Mouse (Mus musculus): ENCODE data around the gene Hsf2bp.

Hsf2bp gene

DNA sequence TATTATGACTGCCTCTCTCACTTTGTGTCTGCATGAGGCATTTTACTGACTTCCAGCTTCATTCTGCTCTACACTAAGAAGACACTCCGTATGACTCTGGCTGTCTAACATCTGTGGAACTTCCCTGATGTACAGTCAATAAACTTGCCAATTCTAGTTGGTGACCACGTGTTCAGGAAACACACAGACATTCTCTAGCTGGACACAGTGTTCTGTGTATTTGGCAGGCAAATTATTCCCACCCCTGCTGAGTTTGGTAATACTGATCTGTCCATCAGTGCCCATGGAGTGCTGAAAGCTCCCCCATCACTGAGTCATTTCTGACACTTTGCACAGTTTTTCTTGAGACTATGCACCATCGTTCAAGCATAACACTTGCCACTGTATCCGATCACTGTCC is 56.3 kb downstream of the Hsf2bp start:
- DNase-seq: no peak

DNA sequence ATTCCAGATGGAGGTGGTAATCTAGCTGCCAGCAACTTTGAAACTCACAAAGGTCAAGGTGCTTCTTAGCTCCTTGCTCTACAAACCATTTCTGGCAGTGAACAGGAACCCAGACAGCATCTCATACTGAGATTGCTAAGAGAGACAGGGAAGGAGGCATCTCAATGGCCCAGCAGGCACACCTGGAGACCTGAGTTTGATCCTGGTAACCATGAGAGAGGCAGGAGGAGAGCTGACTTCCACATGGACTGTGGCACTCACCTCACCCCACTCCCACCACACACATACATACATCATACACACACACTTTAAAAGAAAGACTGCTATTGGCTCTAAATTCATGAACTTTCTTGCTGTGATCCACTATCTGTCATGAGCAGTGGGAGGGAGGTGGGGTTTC is 59.0 kb downstream of the Hsf2bp start:
- DNase-seq: no peak

DNA sequence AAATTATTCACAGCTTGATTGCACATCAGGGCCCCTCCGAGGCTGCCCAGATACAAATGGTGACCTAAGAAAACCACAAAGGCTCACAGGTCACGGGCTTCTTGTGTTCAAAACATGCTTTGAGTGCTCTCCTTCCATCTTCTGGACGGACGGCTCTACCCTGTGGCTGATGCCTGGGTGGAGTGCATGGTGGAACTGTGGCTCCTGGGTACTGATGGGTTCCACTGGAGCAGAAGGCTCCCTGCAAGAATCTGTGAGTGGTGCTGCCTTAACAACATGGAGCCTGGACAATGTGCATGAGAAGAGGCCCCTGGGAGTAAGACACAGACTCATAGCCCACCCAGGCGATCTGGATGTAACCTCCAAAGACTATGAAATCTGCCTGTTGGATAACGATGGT is 59.6 kb downstream of the Hsf2bp start:
- DNase-seq: no peak

DNA sequence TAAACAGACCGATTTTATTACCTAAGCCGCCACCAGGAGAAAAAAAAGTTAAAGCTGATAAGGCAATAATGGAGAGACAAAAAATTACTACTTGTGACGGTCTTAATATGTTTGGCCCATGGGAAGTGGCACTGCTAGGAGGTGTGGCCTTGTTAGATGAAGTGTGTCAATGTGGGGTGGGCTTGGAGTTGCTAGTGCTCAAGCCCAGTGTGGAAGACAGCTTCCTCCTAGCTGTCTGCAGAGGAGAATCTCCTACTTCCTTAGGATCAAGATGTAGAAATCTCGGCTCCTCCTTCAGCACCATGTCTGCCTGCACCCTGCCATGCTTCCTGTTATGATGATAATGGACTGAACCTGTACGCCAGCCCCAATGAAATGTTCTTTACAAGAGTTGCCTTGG is 61.5 kb downstream of the Hsf2bp start:
- DNase-seq: no peak

DNA sequence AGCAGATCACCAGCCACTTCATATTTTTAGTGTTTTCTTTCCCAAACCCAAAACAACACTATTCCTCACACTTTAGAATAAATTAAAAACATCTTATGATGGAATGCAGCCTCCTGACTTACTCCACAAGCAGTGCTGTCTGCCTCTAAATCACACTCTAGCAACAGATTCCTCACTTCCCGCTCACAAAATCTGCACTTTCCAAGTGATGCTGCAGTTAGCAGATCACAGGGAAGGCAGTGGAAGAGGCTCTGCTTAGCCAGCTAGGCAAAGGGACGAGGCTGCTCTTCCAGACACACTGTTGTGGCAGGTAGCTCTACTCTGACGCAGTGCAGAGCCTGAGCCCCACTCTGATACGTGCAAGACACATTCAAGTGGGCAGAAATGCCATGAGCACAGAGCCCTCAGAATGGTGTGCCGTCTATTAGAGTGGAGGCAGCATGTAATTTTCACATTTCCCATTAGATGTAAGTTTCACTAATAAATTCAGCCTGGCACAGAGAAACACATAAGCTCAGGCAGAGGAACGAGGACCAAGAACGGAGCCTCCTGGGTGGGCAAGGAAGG is 62.4 kb downstream of the Hsf2bp start:
- DNase-seq: peak; percentile 13

DNA sequence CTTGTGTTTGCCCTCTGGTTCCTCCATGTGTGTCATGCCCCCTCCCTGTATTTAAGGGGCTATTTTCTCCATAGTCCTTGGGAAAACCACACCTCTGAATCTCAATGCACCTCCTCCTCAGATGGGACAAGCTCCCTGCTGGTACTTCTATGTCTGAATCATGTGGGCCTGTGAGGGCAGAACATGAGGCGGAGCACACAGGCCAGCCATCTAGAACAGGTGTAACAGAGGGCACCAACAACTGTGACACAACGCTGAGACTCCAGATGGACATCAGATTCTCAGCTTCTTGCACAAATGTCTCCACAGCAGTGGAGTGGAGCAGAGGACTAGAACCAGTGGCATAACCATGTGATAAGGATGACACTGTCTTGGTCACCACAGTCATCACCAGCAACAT is 65.3 kb downstream of the Hsf2bp start:
- DNase-seq: no peak

DNA sequence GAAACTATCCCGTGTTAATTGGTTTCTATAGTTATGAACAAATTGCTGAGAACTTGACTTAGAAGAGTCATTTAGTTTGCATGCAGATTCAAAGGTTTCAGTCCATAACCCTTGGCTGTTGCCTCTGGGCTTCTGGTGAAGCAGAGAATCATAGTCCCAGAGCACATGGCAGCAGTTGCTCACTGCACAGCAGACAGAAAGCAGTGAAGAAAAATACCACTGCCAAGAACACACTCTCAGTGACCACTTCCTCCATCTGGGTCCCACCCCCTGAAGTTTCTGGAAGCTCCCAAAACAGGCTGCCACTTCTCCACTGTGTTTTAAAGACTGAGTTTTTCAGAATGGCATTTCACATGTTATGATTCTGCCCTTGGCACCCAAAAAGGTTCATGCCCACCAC is 67.3 kb downstream of the Hsf2bp start:
- no peak for DNase-seq

DNA sequence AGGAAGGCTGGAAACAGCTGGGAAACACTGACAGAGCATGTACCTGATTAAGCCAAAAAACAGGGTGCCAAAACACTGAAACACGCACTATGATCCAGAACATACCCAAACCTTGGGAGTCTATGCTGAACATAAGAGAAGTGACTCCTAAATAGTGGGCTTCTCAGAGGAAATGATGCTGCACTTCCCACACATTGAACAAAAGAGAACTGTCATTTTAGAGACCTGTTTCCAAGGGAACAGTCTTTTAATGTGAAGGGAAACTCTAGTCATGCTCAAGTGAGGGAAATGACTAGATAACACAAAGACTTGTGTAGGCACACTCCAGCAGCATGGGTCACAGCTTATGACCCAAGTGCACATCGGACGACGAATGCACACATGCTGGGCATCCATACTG is 68.8 kb downstream of the Hsf2bp start:
- no peak for DNase-seq

DNA sequence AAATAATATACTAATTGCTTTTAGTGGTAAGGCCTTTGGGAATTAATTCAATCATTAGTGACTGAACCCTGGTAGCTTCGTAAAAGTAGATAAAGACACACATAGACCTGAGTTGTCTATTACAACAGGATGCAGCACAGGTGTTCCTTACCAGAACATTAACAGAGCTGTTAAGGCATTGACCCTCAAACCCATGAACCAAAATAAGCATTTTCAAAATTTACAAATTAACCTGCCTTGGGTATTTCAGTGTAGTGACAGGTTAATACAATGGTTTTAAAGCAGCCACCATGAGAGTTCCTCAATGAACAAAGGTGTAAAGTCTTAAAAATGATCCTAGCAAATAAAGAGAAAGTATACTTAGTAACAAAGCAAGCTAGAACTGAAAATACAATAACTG is 69.6 kb downstream of the Hsf2bp start:
- no peak for DNase-seq

DNA sequence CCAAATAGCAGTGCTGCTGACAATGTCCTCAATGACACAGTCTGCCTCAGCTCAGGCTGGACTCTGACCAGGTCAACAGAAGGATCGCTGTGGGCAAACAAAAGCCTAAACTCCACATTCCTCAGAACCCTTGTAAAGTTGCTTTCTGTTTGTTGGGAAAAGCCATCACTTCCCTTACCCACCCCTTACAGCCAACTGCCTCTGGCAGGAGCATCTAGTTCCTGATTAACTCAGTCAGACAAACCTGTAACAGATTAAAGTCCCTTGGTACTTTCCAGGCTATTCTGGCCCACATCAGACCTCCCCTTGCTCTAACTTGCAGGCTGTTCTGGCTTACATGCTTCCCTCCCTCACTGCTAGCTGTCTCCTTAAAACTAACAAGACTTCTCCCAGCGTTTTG is 70.5 kb downstream of the Hsf2bp start:
- no peak for DNase-seq

DNA sequence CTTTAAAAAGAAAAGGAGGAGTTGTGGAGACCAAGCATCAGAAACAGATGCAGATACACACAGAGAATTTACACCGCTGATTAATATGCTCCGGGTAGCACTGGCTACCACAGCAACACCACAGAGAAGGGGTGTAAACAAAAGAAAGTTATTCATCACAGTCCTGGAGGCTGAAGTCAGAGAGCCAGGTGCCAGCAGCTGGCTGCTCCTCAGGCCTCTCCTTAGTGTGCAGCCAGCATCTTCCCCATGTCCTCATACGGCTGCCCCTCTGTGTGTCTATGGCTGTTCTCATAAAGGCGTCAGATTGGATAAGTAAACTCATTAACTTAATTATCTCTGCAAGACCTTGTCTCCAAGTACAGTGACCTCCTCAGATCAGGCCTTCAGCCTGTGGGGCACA is 73.2 kb downstream of the Hsf2bp start:
- no peak for DNase-seq

DNA sequence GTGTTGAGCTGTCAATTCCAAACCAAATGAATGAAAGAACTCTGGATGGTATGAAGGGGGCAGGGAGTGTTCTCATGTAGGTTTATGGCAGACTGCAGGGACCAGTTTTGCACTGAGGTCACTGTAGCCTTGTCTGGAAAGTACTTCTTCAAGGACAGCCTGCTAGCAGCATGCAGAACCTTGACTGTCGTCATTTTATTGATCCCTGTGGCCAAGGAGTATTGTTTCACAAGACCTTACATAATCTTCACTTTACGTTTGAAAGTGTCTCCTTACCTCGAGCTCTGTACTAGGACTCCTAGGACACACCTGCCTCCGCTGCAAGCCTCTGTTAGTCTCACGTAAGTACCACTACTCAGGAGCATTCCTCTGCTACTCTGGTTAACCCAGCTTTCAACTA is 73.9 kb downstream of the Hsf2bp start:
- DNase-seq: no peak

DNA sequence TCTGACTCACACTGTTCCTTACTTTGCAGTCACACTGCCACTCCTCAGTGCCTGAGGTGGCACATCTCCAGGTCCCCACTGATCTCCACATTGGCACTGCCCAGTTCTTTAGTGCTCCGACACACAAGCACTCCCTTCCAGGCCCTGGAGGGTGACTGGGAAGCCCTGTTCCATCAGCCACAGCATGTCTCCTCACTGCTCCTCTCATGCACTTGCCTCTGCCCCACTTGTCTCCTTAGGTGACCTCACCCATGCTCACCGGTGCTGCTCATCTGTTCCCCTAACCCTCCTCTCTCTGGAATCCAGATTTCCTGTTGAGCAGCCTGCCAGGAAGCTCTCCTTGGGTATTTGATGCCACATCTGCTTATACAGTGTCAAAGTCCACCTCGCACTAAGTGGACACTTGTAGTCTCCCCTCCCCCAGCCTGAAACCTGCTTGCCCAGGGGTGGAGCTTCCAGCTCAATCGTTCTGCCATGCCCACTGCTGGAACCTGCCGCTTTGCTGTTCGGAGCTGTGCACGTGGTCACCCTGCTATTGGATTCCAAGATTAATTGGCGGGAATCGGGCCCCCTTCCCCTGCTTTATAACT is 81.5 kb downstream of the Hsf2bp start:
- no peak for DNase-seq

DNA sequence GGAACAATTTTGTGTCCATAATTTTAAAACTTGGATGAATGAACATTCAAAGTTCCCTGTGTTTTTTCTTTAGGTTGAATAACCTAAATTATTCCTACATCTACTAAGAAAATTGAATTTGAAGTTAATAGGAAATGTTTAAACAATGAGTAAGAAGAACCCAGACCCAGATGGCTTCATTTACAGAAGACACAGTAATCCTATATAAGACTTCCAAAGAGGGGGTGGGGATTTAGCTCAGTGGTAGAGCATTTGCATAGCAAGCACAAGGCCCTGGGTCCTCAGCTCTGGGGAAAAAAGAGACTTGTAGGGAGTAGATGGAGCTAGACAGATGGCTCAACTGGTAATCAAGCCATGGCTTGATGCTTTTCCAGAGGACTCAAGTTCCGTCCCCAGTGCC is 87.1 kb downstream of the Hsf2bp start:
- DNase-seq: no peak

DNA sequence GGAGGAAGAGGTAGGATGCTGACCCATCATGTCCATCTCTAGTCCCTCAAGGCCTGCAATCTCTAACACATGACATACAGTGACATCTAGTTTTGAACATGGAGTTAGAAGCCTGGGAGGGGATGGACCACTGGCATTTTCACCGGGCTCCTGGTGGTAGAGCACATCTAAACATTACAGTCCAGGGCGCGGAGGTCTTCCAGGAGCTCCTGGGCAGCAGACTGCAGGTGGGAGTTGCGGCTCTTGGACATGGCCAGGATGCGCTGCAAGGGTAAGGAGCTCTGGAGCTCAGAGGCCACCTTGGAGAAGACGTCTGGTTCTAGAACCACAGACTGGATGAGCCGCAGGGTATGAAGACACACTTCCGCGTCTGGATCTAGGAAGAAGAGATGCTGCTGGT is 89.7 kb downstream of the Hsf2bp start:
- no peak for DNase-seq

DNA sequence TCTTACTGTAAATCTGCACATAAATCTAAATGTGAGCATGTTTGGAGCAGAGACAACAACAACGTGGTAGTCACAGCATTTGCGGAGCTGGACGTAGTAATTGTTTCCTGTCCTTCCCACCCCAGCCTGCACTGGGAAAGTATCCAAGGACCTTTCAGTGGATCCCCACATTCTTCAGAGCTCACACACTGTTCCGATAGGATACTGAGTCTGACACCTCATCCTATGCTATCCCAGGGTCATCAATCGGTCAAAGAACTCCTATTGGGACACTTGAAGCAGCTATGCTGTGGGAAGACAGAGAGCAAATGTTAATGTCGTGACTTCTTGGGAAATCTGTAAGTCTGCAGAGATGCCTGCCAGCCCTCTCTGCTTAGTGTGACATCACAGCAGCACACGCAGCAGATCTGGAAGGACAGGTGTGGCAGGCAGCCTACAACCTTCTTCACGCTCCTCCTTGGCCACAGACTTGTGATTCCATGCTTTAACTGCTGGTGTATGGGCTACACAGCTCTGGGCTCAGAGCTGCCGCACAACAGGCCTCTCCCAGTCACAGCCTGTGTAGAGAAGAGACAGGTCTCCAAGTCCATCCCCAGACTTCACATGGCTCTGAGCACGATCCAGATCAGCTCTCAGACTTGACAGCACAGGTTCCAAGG is 92.1 kb downstream of the Hsf2bp start:
- DNase-seq: no peak

DNA sequence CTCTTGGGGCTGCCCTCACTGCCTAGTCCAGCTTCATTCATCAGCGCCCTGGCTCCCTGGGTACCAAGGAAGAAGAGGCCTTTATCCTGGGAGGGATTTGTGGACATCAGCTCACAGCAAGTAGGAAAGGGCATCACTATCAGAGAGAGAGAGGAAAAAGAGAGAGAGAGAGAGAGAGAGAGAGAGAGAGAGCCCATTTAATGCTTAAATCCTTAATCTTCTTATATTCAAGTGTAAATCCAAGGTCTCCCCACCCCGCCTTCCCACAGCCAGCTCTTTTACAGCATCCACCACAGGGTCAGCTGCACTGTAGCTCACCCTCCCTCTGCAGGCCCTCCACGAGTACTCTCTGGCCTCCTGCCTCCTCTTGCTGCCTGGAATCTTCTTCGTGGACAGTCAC is 94.5 kb downstream of the Hsf2bp start:
- DNase-seq: no peak

DNA sequence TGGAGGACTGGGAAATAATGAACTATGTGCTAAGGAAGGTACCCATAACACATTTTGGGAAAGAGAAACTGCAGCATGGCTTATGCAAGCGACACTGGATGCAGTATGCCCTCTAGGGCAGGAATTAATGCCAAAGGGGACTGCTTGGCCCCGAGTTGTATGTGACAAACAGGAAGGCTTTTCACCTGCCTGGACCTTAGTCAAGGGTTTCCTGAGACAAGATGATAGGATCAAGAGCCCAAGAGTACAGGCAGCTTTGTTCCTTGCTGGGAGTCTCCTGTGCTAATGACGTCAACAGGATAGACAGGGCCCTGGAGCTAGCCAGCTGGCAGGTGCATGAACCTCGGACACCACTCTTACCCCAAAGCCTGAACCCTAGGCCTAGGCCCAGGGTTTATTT is 95.5 kb downstream of the Hsf2bp start:
- DNase-seq: no peak

DNA sequence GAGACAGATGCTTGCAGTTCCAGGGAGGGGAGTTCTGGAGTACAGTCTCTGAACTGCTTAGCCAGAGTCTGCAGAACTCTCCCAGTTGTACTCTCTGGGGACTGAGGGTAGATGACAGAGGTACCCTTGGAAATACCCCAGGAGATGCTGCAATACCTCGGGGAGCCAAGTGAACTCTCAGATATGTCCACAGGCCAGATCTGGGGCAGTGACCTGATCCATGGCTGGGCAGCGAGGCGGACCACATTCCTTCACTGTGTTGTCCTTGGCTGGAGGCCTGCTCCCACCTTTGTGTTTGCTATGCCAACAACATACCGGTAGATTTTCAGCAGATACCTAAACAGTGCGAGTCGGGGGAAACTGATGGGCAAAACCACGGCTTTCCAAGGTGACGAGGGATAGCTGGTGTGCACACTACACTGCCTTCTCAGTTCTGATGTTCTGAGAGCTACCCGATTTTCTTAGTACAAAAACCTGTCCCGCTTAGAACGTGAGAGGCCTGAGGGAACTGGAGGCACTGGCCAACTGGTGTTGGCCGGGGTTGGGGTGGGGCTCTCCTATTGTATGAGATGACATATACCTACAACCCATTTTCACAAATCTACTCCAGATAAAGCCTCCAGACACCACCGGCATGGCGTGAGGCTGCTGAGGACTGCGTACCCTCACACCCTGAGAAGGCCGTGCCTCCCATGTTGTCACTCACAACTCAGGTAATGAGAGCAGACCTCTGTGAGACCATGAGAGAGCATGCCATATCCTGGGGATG is 96.7 kb downstream of the Hsf2bp start:
- DNase-seq: no peak

DNA sequence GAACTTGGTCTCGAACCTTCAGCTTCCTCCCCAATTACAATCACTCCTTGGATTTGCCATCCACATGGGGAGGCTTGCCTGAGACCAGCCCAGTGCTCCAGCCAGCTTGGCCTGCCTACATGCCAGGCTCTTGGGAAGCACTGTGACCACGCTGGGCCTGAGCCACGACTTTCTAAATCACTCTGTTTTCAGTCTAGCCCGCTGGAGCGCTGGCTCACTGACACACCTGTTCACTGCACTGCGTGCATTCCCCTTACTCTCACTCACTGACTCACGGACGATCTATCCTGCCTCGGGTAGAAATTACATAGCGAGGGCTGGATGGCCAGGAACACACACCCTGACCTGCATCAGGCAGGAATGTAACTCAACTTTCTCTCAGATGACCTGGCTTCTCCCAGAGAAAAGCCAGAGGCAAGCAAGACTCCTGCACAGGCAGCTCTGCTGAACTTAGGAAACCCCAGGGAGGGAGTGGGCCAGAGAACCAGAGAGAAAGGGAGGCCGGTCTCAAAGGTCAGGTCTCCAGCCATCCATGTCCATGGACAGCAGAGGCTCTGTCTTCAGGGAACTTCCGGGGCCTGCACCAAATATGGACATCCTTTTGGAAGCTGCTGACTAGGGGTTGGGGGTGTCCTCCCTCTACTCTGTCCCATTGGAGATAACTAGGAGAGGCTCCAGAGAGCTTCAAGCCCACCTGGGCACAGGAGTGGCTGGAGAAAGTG is 97.4 kb downstream of the Hsf2bp start:
- no peak for DNase-seq

DNA sequence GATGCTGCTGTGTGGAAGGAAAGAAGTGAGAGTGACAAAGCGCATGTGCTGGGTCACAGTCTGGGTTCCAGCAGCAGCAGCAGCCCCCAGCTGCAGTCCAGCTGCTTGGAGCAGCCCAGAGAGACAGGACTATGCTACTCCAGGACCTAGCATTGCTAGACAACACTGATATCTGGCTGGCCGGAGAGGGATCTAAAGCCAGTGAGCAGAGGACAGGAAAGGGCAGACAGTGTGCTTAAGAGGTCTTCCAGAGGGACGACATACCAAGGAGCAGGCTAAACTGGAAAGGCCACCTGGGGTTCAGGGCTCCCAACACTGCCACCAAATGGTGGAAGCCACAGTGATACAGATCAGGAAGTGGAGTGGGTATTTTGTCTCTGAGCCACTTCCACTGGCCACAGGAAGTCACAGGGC is 99.0 kb downstream of the Hsf2bp start:
- no peak for DNase-seq

DNA sequence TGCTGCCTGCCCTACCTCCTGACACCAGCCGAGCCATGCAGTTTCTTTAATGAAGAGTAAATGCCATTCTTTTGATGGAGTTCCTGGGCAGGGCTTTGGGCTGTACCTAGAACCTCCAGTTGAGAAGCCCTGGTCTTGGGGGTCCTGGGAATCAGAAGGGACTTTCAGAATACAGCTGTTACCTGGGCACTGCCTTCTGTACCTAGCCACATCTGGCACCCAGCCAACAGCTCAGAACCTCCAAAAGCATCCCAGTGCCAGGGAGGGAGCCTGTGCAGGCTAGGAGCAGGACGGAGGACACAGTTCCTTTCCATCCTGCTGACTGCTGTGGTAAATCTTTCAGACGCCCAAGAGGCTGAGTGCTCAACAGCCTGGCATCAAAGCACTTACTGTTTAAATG is 100.3 kb downstream of the Hsf2bp start:
- DNase-seq: no peak

DNA sequence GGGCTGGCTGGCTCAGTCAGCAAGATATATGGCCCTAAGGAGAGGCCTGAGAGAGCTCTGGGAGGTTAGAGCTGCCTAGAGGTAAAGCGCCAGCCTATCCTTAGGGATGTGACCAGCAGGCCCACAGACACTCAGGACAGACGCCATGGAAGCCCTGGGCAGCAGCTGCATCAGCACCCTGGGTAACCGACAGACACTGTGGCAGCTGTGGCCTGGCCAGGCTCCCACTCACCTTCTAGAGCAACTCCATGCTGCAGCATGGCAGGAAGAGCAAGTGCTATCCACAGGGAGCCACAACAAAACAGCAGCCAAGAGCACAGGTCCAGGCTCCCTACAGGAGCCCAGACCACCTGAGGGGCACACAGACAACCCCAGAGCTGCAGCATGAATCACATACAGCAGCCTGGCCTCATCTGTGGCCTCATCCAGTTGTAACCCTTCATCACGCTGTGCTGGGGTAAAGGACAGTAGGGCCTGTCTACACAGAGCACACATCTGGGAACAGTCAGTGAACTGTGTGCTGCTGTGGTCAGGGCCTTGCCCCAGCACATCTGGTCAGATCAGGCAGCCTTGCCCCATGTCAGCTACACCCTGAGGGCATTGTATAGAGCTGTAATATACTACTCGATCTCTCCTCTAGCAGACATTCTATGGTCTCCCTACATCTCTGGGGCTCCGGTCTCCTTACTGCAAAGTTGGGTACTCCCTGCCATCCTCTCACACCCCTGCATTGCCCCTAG is 100.9 kb downstream of the Hsf2bp start:
- DNase-seq: no peak

All from right cerebral cortex, postnatal 4 days (tissue).